Mouse (Mus musculus) kidney, postnatal 4 days (tissue): ENCODE data around the gene Sh3bgrl2.

Experiments used
- DNase-seq, 2 experiments: peaks; one replicate each; pipeline ENCODE4 v3.0.0; 2021; ENCODE audit warnings: mixed read lengths in 2 of 2

The Sh3bgrl2 gene

DNA sequence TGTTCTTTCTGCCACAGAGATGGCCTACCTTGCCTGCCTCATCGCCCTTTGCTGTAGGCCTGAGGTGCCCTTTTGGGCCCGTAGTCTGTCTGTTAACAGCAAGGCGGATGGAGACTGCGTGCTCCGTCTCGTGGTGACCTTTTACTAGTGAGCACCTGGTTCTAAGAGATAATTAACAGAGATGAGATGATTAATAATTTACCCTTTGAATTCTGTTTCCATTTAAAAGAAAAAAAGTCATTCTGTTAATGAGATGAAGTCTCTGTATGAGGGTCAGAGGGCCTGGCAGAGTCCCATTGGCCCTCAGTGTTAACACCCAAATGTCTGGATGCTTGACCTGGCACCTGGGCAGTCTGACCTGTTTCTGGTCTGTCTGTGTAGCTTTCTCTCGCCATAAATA lies 14.8 kb downstream of the Sh3bgrl2 start:
- DNase-seq: peak; percentile 54 to 73

DNA sequence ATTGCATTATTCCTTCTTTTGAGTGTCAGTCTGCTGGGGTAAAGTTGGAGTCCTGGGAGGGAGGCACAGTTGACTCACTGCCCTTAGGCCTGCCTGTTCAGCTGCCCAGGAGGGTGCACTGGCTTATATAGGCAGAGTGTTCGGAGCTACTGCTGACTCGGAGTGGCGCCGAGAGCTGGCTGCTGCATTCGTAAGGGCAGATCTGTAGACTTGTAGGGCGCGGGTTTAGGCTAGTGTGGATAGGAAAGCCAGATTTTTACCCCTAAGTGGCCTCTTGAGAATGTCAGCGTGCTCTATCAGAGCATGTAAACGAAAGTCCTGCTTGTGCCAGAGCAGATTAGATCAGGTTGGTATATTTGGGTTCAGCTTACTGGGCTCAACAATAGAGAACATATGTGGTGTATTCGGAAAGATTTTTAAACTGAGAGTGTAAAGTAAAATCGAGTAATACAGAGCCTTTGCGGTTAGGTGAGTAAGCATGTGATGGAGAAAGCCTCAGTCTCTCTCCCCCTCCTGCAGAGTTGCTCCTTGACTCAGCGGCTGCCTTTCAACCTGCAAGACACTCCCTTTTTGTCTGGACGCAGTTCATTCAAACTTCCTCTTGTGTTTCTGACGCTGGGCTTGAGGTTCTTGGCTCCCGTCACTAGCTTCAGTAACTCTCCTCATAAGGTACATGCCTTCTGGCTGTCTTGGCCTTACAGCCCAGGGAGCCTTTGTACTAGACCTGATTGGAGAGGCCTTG lies 15.9 kb downstream of the Sh3bgrl2 start:
- no peak for DNase-seq

DNA sequence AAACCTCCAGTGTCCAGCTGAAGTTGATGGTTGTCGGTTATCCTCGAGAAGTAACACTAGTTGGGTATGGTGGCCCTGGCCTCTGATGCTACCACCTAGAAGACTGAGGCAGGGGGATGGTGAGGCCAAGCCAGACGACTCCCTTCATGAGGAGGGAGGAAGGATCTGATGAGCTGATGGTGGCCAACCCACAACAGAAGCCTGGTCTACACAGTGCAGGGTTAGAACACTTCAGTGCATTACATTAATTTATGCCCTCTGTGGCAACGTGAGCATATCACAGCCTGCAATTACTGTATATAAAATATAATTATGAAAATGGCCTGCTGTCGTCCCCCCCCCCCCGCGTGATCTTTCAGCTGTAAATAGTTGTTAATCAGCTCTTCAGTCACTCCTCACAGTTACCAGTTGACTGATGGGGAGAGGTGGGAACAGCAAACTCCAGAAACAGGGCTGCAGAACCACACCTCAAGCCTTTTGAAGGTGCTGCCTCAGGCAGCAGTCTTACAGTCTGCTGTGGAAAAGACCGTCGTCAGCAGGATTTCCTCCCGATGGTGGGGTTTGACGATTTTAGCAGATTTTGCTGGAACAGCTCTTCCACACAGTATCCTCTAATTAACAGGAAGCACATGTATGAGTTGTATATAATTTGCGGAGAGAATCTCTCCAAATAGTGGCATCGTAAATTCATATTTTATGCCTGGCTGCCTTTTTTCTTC lies 17.0 kb downstream of the Sh3bgrl2 start:
- no peak for DNase-seq

DNA sequence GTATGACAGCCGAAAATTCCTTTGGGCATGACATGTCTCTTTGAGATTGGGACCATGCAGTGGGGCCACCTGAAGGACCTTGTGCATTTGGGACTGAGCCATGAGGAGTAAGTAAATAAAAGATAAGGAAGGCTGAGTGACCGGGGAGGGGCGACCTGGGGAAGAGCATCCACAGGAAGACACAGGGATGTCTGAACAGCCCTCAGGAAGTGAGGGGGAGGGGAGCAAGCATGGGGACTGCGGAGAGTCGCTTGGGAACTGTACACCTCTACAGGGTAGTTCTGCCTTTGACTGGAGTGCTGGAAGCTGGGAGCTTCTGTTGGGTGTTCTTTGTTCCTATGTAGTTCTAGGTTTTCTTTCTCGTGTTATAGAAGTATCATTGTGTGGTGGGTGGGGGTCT lies 18.0 kb downstream of the Sh3bgrl2 start:
- no peak for DNase-seq

DNA sequence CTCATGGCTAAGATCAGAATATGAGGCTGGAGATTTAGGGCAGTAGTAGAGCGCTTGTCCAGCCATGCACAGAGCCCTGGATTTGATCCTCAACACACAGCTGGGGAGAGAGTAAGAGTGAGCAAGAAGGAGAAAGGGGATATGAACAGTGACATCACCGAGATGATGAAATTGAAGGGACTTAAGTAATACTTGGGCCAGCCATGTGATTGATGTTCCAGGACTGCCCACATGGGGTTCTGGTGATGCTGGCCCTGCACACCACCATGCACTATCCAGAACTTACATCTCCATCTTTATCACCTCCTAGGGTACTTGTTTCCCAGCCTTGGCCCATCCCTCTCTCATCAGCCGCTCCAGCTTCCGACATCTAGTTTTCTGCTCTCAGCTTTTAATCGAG lies 20.0 kb downstream of the Sh3bgrl2 start:
- no peak for DNase-seq

DNA sequence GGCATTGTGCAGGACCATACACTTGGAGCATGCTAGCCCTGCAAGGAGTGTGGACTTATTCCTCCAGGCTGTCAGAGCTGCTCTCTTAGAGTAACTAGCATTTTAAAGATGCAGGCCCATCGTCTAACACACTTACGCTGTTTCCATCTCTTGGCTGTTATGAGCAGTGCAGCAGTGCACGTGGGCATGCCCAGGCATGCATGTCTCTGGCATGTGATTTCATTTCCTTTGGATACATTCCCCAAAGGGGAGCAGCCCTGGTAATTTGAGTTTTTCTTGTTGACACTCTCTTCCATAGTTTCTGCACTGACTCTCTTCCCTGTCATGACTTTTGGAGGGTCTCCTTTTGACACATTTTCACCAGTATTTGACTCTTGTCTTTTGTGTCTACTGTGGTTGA lies 20.8 kb downstream of the Sh3bgrl2 start:
- DNase-seq: no peak

DNA sequence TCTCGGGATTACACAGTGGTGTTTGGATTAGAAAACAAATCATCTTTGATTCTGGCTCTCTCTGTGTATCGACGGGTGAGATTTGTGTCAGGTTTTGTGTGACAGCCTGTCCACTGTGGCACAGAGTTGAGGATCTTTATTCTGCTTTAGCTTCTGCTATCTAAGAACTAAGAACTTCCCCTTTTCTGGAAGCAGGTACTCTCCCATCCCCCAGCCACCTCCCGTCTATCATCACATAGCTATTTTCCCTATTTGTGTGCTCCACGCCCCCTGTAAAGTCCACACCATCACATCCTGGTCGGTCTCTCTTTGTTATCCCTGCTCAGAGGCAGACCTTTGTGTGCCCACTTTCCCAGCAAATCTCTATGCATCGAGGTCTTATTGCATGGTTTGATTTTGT lies 21.8 kb downstream of the Sh3bgrl2 start:
- no peak for DNase-seq

DNA sequence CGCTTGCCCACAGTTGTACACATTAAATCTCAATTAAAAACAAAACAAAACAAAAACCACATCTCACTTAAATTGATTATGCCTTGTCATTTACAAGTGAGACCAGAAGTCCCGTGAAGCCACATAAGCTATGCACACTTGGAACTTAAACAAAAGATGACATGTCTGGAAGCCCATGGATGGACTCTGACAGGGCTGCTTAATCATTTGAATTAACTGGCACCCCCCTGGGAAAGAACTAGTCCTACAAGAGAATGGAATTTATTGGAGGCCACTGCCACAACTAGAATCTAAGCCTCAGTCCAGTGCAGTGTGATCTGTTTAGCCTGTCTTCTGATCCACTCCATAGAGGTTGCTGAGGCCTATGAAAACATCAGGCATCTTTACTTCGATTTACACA lies 23.2 kb downstream of the Sh3bgrl2 start:
- DNase-seq: no peak

DNA sequence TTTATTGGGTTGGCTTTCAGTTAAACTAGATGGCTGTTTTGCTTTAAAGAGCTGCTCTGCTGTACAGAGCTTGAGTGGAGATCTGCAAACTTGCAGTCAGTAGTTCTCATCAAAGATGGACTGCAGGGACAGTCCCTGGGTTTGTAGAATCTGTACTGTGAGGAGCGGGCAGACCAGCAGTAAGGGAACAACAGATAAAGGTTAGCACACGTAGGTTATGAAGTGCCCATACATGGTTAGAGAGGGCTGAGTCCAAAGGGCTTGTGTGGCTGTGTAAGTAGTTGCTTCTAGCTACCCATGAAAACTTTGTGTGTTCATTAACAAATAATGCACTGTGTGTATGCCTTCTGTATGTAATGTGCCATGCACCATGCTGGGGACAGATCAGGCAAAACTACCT lies 24.2 kb downstream of the Sh3bgrl2 start:
- DNase-seq: no peak

DNA sequence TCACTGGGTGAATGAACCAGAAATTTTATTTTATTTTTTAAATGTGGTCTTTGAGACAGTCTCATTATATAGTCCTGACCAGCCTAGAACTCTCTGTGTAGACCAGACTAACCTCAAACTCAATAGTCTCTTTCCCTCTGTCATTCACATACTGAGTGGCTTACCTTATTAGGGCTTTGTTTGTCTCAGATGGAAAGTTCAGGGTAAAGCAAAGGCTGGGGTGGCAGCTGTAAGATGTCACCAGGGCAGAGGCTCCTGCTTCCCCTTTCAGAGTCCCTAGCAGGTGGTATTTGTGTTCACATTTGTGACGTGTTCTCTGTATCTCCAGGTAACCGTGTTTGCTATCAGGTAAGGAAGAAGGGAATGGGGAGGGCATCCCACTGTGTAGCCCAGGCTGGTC lies 24.7 kb downstream of the Sh3bgrl2 start:
- DNase-seq: no peak

DNA sequence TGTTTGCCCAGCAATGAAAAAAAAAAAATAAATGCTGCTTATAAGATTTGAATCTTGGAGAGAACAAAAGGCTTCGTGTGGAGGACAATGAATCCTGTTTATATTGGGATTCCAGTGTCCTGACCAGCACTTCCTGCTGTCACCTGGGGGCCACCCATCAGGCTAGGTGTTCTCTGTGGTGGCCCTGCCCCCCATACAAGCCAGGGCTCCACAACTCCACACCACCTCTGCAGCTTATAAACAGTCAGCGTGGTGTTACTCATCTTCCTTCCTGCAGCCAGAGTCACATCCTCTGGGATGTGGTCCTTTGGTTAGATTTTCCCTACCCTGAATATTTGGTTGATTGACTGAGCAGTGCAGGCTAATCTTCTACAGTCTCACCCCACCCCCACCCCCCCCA lies 25.5 kb downstream of the Sh3bgrl2 start:
- no peak for DNase-seq

DNA sequence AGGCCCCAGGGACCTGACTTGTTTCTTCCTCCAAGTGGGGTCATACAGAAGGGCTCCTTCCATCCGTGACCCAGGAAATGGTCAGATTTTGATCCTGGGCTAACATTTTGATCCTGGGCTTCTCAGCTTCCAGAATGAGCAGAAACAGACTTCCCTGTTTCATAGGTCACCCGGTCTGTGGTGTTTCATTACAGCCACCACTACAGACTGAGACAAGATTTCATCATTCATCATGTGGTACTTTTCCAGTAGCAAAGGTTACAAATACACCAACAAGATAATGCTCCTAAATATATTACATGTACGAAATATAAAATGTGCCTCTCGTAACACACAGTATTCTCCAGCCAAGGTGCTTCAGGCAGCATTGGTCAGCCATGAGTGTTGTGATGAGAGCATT lies 27.3 kb downstream of the Sh3bgrl2 start:
- no peak for DNase-seq

DNA sequence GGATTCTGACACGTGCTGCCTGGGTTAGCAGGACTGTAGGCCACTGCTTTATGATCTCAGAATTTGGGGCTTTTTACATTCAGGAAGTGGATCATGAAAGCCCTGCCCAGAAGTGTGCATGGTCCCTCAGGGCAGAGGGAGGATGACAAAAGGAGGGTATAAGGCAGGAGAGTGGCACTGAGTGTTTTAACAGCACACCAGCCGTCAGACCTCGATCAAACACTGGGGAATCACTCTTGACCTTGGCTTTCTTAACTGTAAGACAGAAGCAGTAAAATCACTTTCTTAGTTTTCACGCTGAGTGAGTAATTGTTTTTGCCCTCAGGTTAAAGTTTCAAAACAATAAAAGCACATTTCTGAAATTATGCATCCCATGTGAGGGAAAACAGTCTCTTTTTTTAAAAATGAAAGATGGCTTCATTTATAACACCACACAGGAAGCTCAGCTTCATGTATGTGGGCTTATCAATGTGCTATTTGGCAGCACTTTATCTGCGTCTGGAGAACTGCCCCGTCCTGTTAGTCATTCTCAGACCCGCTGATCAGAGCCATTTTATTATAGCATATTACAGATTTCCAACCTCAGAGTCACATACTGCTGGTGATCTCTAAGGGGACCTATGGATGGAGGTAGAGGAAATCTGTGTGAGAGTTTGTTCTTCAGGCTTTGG lies 28.0 kb downstream of the Sh3bgrl2 start:
- DNase-seq: no peak

DNA sequence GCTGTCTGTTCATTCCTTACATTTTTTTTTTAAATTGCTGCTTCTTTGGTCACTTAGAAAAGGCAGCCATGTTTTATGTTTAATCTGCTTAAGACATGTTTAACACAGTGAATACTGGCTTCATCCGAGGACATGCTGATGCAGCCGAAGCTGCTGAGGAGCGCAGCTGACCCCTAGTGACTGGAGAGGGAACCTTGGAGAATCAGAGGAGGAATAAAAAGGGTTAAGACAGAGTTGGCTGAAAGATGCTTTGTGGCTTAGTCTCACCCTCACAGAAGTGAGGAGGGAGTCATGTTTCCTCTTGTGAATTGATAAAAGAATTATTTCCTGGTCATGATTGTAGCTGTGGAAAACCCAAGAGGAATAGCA lies 28.5 kb downstream of the Sh3bgrl2 start:
- DNase-seq: peak; percentile 71 to 77

DNA sequence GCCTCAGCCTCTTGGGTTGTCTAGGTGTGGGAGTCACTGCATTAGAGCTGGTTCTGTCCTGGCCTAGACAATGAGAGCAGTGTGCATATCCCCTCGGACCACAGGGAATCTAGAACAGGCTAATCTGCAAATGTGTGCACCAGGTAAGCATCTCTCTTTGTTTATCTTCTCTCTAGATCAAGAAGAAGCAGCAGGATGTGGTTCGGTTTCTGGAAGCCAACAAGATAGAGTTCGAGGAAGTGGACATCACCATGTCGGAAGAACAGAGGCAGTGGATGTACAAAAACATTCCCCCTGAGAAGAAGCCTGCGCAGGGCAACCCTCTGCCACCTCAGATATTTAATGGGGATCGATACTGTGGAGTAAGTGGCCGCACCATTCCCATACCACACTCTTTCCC lies 29.1 kb downstream of the Sh3bgrl2 start:
- DNase-seq: no peak

DNA sequence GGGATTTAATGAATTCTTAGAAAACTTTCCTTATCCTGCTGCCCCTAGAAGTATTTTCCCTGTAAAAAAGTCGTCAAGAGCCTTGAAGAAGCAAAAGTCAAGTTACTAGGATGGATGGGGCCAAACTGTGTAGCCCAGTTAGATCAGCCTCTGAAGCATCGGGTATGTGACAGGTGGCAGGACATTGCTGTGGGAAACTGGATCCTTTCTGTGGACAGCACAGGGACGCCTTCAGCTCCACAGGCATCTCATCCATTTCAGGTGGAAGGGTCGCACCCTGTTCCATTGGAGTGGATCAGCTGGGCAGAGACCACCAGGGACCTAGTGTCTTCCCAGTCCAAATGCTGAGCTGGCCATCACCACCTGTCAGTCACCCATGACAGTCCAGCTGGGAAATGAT lies 30.9 kb downstream of the Sh3bgrl2 start:
- no peak for DNase-seq

DNA sequence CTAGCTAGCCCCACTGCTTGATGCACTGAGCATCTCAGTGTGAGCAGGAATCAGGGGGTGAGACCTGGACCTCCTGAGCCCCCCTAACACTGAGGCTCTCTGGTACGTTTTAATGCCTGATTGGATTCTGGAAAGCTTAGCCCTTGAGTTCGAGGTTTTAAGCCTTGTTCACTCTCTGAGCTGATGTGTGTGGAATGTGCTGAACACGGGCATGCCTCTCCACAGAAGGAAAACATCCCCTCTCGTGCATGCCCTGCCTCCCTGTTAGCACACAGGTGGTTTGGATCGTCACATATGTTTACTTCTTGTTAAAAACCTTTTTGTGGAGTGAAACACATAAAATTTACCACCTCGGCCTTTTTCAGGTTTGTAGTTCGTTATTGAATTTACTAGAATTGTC lies 34.6 kb downstream of the Sh3bgrl2 start:
- DNase-seq: no peak

DNA sequence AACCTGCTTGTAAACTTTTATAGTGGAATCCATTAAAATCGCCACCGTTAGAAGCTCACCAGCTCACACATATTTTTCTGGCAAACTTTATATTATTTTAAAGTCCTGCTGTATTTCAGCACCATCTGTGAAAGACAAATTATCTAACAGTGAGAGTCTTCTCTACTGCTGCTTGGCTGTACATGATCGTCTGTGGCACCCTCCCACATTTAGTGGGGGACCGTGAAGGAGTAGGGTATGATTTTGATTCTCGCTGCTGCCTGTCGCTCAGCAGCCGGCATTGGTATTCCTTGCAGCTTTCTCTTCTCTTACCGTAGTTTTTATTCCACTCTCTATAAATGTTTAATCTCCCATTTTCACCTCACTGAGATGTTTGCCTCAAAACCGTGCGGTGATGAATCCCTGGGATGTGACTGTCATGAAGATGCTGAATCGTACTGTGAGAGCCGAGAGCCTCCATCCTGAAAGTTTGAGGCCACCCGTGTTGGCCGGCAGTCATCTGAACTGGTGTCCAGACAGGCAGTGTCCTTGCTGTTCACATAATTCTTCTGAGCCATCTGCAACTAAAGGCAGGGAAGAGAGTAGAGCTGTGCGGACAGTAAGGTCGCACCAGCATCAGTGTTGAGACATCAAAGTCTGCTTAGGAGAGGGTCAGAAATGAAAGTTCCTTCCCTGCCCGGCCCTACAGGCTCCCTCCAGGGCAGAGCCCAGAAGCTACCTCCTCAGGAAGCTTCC lies 38.4 kb downstream of the Sh3bgrl2 start:
- DNase-seq: no peak

DNA sequence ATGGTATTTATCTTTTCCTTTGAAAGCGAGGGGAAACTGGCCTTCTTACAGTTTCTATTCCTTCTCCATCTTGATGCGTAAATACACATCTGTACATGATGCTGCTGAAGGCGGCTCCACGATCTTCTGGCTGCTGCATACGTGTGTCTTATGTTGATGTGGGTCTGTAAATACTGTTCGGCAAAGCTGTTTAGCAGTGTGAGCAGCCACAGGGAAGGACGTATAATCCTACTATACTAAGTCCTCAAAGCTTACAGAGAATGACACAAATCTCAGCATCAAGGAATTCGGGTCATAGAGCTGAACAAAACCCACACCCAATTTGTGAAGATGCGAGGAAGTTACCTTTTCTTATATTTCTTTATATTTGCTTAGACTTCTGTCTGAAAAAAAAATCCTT lies 39.0 kb downstream of the Sh3bgrl2 start:
- DNase-seq: no peak

DNA sequence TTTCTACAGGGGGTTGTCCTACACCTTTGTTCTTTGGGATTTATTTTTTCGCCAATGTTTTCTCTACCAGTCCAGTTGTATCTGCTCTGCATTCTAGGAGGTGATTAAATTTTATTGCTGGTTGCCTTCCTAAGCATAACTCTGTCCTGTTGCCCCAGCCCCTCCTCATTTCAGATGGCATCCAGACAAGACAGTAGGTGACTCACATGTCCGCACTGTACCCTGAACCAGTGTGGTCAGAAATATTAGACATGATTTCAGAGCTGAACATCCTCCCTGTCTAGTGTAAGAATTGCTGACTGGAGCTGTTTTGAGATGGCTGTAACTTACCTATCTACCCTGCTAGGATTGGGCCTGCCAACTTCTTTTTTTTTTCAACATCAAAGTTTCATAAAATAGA lies 40.9 kb downstream of the Sh3bgrl2 start:
- DNase-seq: no peak

DNA sequence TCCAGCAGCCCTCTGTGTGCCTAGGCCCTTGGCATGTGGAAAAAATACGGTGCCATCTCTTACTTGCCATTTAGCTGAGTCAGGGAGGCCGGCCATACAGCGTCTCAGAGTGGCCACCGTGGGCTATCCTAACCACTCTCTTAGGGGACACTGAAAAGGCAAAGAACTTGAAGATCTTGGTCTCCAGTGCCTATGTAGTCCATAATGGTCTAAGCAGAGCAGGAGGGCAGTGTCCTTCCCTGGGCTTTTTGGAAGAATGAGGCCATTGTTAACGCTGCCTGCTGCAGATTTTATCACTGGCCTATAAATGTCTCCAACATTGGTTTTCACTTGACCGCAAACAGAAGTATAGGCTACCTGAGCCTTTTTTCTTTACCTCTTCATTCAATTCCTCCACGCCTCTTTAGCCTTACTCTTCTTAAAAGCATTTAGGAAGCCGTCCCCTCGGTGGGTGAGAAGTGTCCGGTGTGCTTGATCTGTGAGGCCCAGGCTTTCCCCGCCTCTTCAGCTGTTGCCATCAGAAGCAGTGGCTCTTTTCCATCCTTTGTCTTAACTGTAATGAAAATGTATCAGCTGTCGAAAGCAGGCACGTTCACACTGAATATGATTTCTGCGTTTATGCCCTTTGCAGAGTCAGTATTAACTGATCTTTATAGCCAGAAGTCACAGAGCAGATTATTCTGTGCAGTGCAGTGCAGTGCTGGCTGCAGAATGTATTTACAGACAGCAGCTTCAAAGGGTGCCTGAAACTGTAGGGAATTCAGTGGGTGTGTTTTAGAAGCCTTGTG lies 41.7 kb downstream of the Sh3bgrl2 start:
- DNase-seq: no peak

DNA sequence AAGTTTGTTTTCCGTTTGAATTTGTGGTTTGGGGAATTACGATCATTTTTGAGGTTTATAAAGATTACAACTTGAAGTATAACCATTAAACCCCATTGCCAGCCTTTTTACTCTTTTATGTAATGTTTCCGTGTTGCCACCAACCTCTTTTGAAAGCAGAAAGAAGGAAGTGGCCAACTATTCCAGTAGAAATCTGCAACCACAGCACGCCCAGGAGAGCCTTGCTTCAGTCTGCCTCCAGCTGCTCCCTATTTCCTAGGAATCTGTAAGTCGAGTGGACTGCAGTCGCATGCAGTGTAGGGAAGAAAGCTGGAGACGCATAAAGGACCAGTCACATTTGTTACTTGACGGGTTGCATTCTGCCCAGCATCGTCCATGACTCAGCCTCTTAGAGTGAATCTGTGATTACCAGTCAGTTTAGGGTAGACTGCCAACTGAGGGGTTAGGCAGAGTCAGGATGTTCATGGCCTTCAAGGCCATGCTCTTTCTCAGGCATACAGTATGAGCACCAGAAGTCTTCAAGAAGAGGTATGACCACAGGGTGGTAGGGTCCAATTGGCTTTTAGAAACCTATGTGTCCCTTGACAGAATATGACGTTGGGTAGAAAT lies 43.8 kb downstream of the Sh3bgrl2 start:
- no peak for DNase-seq
